Mouse (Mus musculus) cortical plate, adult 2 months (tissue): Measurements from ENCODE around the gene Mrps23.

Experiments
- CTCF ChIP-seq: fragments of 200-500 bp; IDR thresholded peaks from 2 replicates; pipeline ENCODE4 v1.5.1; 2011; ENCODE audit warnings: mild to moderate bottlenecking, control low read depth, low read length; ENCODE audit not compliant: insufficient read depth; ENCODE audit errors: extremely low read depth
- POLR2A ChIP-seq: fragments of 200-500 bp; IDR thresholded peaks from 2 replicates; pipeline ENCODE4 v1.6.1; 2011; ENCODE audit warnings: mild to moderate bottlenecking, low read length, control low read depth; ENCODE audit not compliant: insufficient read depth; ENCODE audit errors: extremely low read depth

- TF ChIP-seq CTCF: no peak
- TF ChIP-seq POLR2A: no peak
Measured at GRCm38 (mm10) chr11:88155998-88156397, 48.2 kb upstream of the Mrps23 start.
